Mouse (Mus musculus): Measurements from ENCODE around the gene Gm14139. TPM values are rescaled to one million over a fixed set of nuclear protein-coding genes. Genes with fewer than 3 reads are reported as not detected.
"Not testable (repeated sequence)": the region's sequence is repeated elsewhere in the genome, so short reads cannot be mapped to it uniquely, and the experiment has no call there.

Gene Gm14139
- total RNA-seq (2014; fragmentation: Nextera tagmentation) = 0.40 TPM in 1 of 2 replicates, not detected in the other
- not detected in 2 replicates for total RNA-seq (2017)

DNA sequence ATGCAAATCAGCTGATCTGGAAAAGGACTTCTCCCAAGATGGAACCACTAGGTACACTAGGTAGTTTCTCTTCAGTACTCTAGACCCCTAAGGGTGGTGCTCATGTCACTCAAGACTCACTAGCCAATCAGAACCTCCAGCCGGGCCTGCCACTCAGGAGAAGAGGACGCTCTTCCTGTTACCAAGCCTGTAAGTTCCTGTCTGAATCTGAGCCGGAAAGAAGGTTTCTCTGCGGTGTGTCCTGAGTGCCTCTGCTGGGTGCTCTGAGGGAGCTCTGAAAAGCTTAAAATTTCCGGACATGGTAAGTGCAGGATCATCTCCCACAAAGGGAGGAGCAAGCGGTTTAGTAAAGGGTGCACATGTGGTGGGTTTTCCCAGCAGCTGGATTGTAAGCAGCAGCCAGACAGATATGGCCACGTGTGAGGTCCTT lies at the start of gene Gm14139:
Gene Gm14139 (plus strand): TSS at position 186 of the 430 bp plus-strand sequence.
- ATAC-seq (replicated peaks; ENCODE audit: low FRiP score, low TSS enrichment, poor library complexity, severe bottlenecking) = not testable (repeated sequence)

DNA sequence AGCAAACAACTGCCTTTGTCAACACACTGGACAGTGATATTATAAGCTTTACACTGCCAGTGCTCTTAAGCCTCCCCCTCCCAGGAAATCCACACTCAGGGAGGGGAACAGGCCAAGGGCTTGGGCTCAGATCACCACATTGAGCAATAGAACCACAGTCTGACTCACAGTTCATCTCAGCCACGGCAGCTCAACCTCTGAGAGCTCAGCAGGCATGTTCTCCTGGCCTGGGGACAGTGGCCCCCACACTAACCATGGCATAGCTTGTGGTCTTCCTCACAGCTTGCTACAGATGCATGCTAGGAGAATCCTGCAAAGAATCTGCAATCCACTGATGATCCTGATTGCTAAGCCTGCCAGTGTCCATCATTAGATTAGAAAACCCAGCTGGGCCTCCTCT lies 49.6 kb upstream of the Gm14139 start:
- ATAC-seq (replicated peaks; ENCODE audit: low FRiP score, low TSS enrichment, poor library complexity, severe bottlenecking) = not testable (repeated sequence)

DNA sequence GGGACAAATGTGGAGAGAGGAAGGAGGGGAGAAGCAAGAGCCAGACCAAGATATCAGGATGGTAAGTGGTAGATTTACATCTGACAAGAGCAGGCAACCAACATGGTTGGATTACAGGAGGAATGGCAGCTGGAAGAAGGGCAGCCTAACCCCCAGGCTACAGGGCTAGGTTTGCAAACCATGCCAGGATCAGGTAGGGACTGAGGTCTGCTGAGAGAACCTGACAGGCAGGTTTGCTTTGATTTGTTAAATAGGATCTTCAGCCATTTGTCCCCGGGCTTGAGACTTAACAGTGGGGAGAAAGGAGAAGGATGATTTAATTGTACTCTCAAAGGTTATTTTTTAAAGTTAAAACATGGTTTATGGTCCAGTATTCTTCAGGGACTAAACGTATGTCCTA lies 48.8 kb upstream of the Gm14139 start:
- ATAC-seq (replicated peaks; ENCODE audit: low FRiP score, low TSS enrichment, poor library complexity, severe bottlenecking) = no peak

DNA sequence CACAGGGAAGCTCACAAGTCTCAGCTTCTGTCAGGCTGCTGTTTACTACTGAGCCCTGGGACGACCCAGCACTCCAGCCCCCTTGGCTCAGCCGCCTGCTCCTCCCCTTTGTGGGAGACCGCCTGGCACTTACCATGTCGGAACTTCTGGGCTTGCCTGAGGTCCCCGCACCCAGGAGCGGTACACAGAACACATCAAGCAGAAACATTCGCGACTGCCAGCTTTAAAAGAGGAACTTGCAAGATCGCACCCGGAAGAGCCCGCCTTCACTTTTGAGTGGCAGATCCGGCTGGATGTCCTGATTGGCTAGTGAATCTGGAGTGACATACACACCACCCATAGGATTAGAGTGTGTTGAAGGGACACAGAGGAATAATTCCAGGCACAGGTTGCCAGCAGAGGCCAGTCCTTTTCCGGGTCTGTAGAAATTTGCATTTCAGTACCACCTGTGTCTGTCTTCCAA lies 45.1 kb upstream of the Gm14139 start, which contains the start of gene Zfp120:
Gene Zfp120 (minus strand): TSS at position 274 of the 463 bp plus-strand sequence.
- peak; percentile 100 for ATAC-seq (replicated peaks; ENCODE audit: low FRiP score, low TSS enrichment, poor library complexity, severe bottlenecking)

DNA sequence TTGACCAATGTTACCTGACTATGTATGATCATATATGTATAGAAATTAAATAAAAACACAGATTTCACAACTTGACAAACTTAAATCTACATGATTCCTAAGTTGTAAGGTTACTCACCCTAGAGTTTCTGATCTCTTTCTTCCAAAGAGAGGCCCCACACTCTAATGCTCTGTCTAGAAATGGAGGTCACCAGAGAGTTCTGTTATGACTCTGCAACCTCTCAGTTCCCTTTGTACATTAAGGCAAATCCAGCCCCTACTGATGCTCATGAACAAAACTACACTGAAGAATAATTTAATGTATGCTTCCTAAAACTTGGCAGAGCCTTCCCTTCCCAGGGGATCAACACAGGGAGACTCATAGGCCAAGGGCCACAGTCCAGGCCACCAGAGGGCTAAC lies 14.9 kb upstream of the Gm14139 start:
- ATAC-seq (replicated peaks; ENCODE audit: low FRiP score, low TSS enrichment, poor library complexity, severe bottlenecking) = no peak

GRCm38 (mm10) chr2:150173833-150174232 lies 7.7 kb upstream of the Gm14139 start:
- ATAC-seq (replicated peaks; ENCODE audit: low FRiP score, low TSS enrichment, poor library complexity, severe bottlenecking) = no peak

DNA sequence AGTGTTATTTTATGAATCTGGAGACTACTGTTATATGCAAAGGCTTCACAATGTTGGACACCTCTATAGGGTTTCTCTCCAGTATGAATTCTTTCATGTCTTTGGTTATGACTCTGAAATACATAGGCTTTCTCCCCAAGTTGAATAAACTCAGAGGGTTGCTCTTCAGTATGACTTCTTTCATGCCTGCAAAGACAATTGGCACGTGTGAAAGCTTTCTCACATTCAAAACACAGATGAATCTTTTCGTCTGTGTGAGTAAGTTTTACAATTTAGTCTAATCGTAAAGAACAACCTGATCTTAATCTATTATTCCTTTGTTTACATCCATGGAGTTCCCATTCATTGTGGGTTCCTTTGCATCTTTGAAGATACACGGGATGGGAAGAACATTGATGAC lies 2.0 kb upstream of the Gm14139 start, which contains the start of gene Gm10770:
Gene Gm10770 (minus strand): TSS at position 101 of the 400 bp plus-strand sequence.
- ATAC-seq (replicated peaks; ENCODE audit: low FRiP score, low TSS enrichment, poor library complexity, severe bottlenecking) = not testable (repeated sequence)

DNA sequence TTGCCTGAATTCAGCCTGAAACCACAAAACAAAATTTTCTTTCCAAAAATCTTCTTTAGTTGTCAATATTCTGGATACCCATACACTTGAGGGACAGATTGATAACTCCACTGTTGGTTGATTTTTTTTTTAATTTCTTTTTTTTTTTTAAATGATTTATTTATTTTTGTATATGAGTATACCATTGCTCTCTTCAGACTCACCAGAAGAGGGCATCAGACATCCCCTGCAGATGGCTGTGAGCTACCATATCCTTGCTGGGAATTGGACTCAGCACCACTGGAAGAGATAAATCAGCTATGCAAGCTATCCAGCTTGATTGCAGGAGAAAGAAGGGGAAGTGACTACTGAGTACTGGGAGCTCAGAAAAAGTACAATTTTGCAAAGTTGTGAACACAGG lies 509 bp upstream of the Gm14139 start:
- ATAC-seq (replicated peaks; ENCODE audit: low FRiP score, low TSS enrichment, poor library complexity, severe bottlenecking) = not testable (repeated sequence)

GRCm38 (mm10) chr2:150217600-150218362 lies 36.2 kb downstream of the Gm14139 start, which contains the start of gene Zfp937:
TSS of gene Zfp937 (plus strand) at chr2:150218073.
- ATAC-seq (replicated peaks; ENCODE audit: low FRiP score, low TSS enrichment, poor library complexity, severe bottlenecking) = peak; percentile 100

- not testable (repeated sequence) for ATAC-seq (replicated peaks; ENCODE audit: low FRiP score, low TSS enrichment, poor library complexity, severe bottlenecking)
Measured at GRCm38 (mm10) chr2:150218363-150218725, 36.8 kb downstream of the Gm14139 start.

GRCm38 (mm10) chr2:150223263-150223662 lies 41.7 kb downstream of the Gm14139 start:
- not testable (repeated sequence) for ATAC-seq (replicated peaks; ENCODE audit: low FRiP score, low TSS enrichment, poor library complexity, severe bottlenecking)

Other genes starting within 250 kb of the Gm14139 start
- 6.2 and 9.2 TPM in 2 replicates for gene Zfp120, start 45.0 kb upstream of the Gm14139 start, total RNA-seq (2014; fragmentation: Nextera tagmentation)
- gene Zfp120, start 45.0 kb upstream of the Gm14139 start, total RNA-seq (2017) = 9.4 and 33.6 TPM in 2 replicates
- not detected in 2 replicates for gene Gm10770, start 2.1 kb upstream of the Gm14139 start, total RNA-seq (2014; fragmentation: Nextera tagmentation)
- gene Gm10770, start 2.1 kb upstream of the Gm14139 start, total RNA-seq (2017) = not detected in 2 replicates
- gene Zfp937, start 36.3 kb downstream of the Gm14139 start, total RNA-seq (2014; fragmentation: Nextera tagmentation) = 2.5 TPM in 1 of 2 replicates, not detected in the other
- gene Zfp937, start 36.3 kb downstream of the Gm14139 start, total RNA-seq (2017) = 0.52 and 2.1 TPM in 2 replicates
- 2.3 and 3.2 TPM in 2 replicates for gene Gm21994, start 73.8 kb downstream of the Gm14139 start, total RNA-seq (2014; fragmentation: Nextera tagmentation)
- gene Gm21994, start 73.8 kb downstream of the Gm14139 start, total RNA-seq (2017) = 3.6 and 7.5 TPM in 2 replicates
- not detected in 2 replicates for gene Gm14124, start 75.8 kb downstream of the Gm14139 start, total RNA-seq (2014; fragmentation: Nextera tagmentation)
- gene Gm14124, start 75.8 kb downstream of the Gm14139 start, total RNA-seq (2017) = not detected in 2 replicates
- not detected in 2 replicates for gene Gm10130, start 141.9 kb downstream of the Gm14139 start, total RNA-seq (2014; fragmentation: Nextera tagmentation)
- gene Gm10130, start 141.9 kb downstream of the Gm14139 start, total RNA-seq (2017) = 15.1 and 22.5 TPM in 2 replicates
- 1.5 and 1.6 TPM in 2 replicates for gene 3300002I08Rik, start 181.0 kb downstream of the Gm14139 start, total RNA-seq (2014; fragmentation: Nextera tagmentation)
- gene 3300002I08Rik, start 181.0 kb downstream of the Gm14139 start, total RNA-seq (2017) = 3.5 TPM in 2 replicates

All from megakaryocyte-erythroid progenitor cell, adult 5-6 weeks (primary cell).